Mouse (Mus musculus): Measurements from ENCODE around the gene Sbno2.
A peak's percentile ranks its signal among the peaks of the same experiment; 100 is the strongest.

The Sbno2 gene

DNA sequence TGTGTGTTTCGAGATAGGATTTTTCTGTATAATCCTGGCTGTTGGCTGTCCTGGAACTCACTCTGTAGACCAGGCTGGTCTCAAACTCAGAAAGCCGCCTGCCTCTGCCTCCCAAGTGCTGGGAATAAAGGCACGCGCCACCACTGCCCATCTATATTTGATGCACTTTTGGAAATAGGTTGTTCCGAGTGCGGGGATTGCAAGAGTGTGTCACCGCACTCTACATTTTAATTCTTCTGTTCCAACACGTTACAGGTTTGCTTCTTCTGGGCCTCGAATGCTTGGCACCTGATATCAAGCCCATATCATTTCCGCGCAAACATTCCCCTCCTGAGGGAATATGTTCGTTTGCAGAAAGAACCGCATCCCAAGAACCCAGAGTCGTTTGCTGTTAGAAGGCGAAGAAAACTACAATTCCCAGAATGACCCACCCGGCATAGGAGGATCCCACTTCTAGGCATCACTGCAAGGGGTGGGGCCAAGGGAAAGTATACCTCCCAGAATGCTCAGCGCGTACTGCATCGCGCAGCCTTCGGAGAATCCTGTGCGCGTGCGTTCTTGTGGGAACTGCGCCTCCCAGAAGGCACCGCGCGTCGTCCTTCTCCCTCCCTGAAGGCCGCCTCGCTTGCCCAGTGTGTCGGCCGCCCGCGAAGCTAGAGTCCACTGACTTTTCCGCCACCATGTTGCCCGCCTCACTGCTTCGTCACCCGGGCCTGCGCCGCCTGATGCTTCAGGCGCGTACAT, 36.6 kb upstream of the Sbno2 start:
- peak; percentile 99 for DNase-seq

DNA sequence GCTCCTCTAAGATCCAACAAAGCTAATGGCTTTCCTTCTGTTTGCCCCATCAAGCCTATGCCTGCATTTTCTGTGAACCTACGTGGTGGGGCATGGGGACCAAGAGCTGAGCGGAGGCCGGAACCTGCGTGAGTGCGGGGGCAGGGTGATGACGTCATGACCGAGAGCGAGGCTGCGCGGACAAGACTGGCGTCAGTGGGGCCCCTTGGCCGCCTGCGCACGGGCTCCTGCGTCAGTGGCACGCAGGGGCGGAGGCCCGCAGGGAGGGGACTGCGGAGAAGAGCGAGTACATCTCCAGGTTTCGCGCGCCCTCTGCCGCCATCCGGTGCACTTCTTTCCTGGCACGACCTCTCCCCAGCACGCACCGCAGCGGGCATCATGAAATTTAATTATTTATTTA, 35.9 kb upstream of the Sbno2 start:
- peak; percentile 100 for DNase-seq

DNA sequence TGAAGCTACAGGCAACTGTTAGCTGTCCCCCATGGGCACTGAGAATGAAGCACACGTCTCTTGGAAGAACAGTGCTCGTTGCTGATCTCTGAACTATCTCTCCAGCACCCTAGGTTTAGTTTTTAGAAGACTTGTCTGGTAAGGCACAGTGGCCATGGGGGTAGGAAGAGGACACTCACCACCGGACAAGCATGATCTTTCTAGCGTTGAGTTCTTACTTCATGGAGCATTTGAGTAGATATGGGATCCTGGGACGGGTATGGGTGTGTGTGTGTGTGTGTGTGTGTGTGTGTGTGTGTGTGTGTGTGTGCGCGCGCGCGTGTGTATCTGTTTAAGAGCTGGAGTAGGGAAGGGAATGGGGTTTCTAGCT, 35.3 kb upstream of the Sbno2 start, which contains the start of gene Cbarp:
Gene Cbarp, minus strand, starts transcription at position 170 of the 370 bp plus-strand sequence.
- DNase-seq, result no peak

DNA sequence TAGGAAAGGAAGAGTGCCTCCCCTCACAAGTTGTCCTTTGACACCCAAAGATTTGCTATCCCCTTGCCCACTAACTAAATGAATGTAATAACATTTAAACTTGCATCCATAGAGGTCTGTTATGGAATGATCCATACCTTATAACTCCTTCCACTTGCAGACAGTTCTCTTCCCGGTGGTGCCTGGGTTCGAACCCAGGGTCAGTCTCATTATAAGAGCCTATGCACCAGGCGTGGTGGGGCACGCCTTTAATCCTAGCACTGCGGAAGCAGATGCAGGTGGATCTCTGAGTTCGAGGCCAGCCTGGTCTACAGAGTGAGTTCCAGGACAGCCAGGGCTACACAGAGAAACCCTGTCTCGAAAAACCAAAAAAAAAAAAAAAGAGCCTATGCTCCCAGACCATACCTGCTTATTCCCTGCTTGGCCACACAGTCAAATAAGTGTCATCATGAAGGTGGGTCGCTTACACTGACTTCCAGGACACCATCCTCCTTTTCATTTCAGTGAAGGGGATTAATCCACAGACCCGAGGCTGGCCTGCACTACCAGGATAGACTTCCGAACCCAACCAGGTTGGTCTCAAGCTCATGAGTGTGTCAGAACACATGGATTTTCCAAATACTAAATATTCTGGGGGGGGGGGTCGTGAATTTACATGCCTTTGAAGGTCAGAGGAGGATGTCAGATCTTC, 34.7 kb upstream of the Sbno2 start:
- peak; percentile 93 for DNase-seq

DNA sequence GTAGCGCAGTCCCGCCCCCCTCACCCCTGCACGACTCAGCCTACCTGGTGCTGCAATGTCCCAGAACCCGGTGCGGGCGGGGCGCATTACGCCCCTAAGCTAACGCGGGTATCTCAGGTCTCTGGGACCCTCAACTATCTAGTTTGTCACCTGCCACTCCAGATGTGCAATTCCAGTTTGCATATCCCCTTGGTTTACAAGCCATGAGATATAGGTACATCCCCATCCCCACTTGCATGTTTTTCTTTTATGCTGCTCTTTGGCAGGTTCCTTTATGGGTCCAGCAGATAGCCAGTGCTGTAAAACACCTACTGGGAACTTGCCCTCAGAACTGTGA, 34.0 kb upstream of the Sbno2 start:
- DNase-seq, result no peak

DNA sequence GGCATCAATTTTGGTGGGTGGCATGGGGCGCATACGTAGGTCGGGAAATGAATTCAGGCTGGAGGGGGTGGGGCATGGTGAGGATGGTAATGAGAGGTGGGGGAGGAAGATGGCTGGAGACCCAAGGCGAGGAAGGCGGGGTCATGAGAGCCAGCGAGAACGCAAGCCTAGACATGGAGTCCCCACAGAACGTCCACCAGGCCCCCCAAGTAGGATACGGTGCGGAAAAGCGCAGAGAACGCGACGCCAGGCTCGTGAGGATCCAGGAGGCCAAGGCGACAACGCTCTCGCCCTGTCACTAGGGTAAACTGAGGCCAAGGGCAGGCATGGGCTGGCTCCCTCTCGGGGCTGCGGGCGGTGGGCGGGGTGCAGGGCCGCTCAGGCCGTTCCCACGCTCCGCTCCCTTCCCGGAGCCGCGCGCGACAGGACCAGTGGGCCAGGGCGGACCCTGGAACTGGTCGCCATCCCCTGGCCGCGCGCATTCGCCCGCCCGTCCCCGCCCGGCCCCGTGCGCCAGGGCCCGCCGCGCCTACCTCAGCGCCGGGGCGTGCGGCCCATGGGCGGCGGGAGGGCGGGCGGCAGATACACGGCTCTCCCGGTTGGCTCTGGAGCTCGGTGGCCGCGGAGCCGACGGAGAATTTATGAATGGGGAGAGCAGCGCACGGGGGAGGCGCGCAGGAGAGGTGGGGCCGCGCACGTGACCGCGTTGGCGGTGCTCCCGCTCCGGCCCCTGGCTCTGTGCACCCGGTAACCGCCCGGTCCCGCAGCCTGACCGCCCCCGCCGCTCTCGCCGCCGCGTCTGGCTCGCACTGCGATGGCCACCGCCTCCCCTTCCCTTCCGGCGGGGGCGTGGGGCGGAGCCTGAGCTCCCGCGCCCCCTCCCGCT, 33.4 kb upstream of the Sbno2 start, which contains the start of gene Atp5d:
Gene Atp5d, plus strand, starts transcription at position 80 of the 886 bp plus-strand sequence.
- peak; percentile 98 for DNase-seq

DNA sequence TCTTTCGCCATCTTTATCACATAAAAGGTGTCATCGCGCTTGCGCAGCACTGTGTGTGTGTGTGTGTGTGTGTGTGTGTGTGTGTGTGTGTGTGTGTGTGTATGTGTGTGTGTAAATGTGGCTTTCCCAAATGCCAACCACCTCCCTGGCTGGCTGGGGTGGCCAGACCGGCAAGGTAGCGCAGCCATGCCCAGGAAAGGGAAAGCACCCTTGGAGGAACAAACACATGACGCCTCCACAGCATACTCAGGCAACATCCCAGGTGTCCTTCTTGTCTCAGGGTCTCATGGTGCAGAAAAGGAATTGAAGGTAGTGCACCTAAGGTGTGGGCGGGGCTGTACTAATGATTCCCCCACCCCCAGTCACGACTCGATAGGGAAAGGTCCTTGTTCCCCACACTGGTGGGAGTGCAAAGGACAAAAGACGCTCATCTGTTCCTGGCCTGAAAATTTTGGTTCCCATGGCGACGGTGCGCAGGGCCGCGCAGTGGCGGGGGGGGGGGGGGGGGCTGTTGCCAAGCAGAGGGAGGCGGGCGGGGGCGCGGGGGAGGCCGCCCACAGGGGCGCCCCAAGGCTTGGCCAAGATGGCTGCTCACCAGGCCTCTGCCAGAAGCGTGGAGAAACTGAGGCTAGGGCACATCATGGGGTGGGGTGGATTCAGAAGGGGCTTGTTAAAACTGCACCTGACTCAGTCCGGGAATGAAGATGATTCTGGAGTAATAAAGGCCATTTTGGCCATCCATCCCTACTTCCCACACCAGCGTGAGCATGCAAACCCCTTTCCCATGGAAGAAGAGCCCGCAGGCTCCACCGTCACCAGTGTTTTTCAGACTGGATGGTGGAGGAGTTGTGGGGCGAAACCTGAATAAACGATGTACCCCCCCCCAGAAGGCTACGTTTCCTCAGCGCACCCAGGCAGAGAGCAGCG, 32.5 kb upstream of the Sbno2 start:
- DNase-seq, result peak; percentile 94

DNA sequence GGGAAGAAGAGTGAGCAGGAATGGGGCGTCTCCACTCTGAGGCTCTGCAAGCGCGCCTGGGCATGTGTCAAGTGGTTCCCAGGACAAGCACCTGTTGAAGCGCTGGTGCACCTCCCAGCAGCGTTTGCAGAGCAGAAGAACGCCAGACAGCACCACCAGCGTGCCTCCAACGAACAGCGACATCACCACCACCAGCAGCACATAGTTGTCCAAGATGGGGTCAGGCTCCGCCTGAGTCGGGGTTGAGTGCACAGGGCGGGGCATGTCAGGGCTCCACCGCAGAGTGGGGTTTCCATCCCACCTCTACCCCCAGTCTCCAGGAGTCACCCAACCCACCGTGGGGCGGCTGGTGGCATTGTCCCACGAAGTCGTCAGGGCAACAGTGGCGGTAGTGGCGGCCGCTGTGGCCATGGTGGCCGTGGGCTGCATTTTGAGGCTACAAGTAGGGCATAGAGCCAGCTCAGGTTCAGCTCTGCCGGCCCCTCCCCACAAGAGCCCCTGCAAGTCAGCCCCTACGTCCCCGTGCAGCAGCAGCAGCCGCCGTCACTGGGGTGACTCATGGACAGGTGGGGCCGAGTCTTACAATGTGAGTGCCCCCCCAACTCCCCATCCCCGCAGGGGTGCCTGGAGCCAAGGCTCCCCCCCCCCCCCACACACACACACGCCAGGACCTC, 31.7 kb upstream of the Sbno2 start:
- peak; percentile 94 for DNase-seq

DNA sequence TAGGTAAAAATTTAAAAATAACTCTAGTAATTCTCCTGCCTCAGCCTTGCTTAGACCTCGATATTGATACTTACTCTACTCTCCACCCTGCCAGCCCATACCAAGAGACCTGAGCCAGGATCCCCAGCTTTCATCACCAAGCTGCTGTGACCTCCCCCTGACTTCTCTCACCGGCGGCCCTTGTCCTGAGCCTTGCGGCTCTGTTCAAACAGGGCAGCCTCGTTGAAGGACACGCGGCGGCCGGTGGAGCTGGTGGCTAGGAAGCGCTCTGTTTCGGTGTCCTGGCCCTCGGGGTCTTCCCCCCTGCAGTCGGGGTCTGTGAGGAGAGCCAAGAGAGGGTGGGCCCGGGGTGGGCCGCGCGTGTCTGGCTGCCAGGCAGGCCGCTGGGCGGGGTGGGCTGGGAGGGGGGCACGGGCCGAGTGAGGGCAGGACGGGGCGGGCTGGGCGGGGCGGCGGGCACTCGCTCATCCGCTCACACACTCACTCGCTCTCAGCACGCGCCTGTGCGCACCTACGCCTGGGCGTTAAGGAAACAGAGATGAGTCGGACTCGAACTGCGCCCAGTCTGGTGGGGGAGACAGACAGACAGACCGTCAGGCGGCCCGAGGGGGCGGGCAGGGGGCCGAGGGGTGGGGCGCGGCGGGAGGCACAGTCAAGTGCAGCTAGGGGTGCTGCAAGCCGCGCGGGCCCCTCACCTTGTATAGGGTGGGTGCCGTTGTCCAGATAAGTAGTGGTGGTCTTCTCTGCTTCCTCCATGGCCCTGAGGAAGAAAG, 31.0 kb upstream of the Sbno2 start:
- DNase-seq, result peak; percentile 93

DNA sequence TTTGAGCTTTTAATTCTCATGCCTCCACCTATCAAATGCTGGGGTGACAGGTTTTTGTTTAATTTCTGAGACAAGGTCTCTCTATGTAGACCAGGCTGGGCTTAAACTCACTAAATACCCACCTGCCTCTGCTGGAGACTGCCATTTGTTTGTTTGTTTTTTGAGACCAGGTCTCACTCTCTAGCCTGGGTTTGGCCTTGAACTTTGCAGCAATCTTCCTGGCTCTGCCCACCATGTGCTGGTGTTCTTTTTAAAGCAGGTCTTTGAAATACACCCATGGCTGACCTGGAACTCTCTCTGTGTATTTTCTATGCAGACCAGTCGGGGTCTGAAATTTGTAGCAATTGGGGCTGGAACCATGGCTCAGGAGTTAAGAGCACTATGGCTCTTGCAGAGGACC, 30.3 kb upstream of the Sbno2 start:
- DNase-seq, result no peak

DNA sequence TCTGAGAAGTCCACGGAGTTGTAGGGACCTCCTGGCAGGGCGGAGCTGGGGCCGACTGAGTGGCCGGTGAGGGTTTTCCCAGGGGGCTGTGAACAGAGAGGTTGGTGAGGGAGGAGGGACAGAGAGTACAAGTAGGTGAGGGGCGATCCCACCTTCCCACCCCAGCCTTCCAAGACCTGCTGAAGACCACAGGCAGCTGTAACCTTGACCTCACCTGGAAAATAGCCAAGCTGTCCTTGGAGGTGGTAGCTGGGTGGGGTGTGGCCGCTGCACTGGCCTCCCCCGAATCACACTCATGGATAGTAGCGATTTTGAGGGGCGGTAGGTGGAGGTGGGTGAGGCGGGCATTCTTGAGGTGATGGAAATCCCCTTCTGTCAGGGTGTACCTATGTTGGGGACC, 29.8 kb upstream of the Sbno2 start:
- no peak for DNase-seq

DNA sequence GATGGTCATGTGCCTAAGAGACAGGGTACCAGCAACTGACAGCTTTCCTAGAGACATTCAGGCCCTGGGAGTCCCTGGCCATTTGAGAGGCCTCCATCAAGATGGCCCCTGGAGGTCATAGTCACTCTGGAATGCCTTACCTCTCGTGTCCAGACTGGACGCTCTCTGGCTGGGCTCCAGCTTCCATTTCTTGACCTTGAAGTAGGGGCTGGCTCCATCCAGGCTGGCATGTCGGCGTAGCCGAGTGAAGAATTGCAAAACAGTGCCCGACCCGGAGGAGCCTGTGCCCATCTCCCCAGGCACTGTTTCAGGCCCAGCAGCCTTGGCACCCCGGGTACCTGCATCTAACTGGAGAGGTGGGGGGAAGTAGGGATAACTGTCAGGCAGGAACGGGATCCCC, 29.1 kb upstream of the Sbno2 start:
- no peak for DNase-seq

DNA sequence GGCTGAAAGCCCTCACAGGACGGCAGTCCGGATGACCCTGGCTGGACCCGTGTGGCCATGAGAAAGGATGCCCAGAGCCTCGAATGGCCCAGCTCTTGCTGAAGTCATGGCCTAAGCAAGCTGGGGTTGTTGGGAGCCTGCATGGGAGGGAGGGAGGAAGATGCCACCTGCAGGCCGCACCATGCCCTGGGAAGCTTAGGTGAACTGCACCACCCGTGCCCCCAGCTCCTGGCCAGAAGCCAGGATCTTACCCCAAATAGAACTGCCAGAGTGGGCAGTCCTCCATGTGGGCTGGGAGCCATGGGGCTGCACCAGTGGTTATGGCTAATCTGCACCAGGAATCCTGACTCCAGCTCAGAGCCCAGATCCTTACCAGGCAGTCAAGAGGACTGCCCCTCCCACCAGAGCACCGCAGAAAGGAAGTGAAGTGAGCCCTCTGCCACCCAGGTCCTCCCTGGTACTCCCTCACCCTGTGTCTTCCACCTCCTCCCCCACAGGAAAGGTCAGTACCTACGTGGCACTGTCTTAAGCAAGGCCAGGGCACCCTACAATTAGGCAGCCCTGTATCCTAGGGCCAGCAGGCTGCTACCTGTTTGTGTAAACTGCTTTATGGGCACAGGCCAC, 28.0 kb upstream of the Sbno2 start:
- DNase-seq, result peak; percentile 97

DNA sequence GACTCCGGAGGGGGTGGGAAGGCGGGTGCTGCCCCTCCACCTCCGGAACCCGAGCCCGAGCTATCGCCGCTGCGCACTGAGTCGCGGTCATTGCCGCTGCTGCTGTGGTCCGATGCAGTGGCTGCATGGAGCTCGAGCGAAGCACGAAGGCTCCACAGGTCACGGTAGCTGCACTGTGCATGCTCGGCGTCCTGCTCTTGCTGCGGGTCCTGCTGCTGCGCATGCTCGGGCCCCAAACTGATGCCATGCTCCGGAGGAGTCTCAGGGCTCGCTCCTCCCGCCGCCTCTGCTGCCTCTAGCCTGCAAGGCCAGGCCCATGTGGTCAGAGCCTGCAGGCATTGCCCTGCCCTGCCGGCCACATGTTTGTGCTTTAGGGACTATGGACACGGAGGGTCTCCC, 26.6 kb upstream of the Sbno2 start:
- no peak for DNase-seq

DNA sequence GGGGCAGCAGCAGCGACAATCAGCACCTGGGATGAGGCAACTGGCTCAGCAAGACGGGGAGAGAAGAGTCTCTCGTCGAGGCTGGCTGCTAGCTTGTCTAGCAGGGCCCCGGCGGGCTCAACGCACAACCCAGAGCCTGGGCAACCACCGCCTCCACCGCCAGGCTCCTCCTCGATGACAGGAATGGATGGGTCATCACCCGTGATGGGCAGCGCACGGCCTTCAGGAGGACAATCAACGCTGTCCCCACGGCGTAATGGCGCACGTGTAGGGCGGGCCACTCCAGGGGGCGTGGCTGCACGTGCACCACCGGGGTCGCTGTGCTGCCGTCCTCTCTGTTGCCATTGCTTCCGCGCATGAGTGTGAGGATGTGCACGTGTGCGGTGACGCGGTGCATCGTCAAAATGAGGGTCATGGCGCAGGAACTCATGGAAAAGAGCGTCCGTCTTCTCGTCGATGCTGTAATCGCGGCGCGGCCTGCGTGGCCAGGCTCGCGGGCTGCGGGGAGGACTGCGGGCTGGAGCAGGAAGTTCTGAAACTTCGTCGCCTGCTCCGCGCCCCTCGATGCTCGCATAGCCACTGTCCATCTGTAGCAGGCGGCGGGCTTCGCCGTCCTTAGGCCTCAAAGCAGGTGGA, 26.1 kb upstream of the Sbno2 start:
- DNase-seq, result no peak

DNA sequence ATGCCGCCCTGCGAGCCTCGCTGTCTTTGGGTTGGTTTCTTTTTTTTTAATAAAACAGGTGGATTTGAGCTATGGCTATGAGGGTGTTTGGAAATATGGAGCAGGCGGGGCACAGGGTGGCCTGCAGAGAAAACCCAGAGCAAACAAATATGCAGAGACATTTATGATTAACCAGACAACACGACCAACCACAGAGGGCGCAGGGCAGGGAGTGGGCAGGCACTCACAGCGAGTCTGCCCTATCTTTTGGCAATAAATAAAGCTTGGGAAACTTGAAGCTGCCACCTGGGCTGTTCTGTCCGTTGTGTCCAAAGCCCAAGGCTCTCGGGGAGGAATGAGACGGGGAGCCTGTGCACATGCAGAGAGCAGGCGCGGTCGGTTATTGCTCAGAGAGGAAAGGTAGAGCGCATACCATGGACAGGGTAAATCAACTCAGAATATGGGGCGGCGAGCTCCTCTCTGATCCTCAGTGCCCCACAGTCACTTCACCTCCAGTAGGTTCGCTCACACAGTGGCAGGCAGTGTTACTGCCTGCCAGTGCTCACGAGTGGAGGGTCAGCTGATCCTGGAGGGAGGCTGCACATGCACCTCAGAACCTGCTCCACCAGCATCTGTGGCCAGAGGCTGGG, 25.1 kb upstream of the Sbno2 start:
- DNase-seq, result no peak

DNA sequence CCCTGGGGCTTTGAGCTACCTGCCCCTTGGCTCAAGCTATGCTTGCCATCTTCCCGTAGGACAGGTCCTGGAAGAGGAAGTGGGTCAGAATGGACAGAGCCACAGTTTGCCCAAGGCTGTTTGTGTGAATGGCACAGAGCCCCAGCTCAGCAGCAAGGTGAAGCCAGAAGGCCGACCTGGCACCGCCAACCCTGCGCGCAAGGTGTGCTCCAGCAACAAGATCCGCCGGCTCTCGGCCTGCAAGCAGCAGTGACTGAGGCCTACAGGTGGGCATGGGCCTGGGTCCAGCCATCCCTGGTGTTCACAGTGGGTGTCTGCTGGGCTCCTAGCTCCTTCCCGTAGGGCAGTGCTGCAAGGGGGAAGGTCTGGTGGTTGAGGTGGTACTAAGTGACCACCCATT, 24.5 kb upstream of the Sbno2 start:
- no peak for DNase-seq

DNA sequence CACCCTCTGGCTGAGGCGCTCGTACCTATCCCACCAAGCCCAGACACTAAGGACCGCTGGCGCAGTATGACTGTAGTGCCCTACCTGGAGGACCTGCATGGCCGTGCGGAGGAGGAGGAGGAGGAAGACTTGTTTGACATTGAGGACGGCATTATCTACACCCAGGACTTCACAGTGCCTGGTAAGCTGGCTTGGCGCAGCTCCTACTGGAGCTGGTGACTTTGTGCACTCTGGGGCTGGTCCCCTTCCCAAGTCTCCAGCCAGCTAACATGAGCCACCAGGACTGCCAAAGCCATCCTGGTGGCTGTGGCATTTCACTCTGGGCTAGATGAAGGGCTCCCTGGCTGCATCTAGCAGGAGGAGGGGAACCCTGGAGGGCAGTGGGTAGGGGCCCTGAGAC, 22.5 kb upstream of the Sbno2 start:
- peak; percentile 94 for DNase-seq

DNA sequence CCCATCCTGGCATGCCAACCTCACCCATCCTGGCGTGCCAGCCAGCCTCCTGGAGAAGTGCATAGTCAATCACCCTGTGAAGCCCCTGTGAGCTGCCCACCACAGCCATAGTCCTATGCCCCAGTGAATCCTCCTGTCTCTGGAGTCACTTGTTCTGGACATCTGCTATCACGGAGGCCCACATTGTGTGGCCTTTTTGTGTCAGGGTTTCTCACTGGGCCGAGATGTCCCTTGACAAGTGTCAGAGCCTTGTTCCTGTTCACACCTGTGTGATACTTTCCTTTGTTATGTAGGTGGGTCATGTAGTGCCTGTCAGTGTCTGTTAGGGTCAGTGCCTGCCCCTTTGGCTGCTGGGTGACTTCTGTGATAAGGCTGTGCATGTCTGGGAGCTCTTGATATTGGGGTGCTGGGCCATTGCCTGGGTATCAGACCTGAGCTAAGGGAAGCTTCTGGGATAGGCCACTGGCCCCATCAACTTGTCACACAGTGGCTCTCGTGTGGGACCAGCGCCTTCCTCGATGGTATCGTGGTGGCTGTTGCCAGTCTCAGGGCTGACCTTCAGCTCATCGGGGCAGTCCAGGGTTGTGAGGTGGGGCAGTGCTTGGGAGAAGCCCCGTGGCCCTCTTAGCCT, 18.7 kb upstream of the Sbno2 start:
- no peak for DNase-seq
